Mouse (Mus musculus): ENCODE data around the gene Olfr108. TPM values are rescaled to one million over a fixed set of nuclear protein-coding genes. Genes with fewer than 3 reads are reported as not detected.

Olfr108 gene
- polyA plus RNA-seq (2012) = not detected in 2 replicates

DNA sequence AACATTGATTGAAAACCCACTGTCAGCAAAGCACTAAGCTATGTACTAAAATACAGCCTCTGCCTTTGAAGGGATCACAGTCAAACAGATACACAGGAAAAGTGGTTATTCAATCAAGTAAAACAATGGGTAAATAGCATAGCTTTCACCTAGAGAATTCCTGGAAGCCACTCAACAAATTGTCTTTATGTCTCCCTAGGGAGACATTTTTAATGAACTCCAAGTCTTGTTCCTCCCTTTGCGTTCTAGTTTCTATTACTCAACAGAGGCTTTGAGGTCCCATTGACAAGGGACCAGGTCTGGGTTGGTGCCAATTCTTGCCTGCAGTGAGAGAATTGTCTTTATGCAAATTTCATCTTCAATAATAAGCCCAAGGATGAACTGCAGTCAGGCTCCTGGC, at the start of gene Olfr108:
Olfr108 (plus strand) TSS at position 301 of the 400 bp plus-strand sequence.

DNA sequence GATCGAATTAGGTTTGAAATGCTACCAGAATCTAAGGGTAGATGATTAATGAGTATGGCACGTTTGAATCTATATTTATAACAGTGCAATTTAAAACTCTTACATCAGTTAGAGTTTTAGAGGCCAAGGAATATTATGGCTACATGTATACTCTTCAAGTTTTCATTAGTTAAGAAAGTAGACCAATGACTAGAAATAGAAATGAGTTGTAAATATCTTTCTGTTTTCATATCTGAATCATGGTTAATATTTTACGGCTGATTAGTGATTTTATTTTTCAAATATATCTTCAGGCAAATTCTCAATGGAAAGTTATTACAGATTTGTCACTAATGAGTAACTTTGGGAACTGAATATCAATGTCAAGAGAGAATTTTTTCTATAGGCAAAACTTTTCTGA, 46.4 kb upstream of the Olfr108 start, which contains the start of gene Olfr107:
Olfr107 (plus strand) TSS at position 301 of the 400 bp plus-strand sequence.

DNA sequence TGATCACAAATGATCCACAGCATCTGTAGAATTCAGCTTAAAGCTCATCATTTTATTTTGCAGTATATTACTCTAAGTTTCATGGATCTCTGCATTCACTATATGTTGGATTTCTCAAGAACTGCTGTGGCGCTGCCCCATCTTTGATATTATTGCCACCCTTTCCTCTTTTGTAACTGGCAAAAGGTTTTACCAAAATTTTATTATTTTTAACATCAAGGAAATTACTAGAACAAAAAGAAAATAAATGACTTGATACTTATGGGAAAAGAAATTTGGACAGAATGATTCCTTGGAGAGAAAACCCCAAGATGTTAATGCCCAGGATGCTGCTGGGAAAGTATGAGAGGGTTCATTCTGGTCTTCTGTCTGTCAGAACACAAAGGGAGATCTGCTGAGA, 13.3 kb downstream of the Olfr108 start, which contains the start of gene Olfr109:
Olfr109 (plus strand) TSS at position 301 of the 400 bp plus-strand sequence.

DNA sequence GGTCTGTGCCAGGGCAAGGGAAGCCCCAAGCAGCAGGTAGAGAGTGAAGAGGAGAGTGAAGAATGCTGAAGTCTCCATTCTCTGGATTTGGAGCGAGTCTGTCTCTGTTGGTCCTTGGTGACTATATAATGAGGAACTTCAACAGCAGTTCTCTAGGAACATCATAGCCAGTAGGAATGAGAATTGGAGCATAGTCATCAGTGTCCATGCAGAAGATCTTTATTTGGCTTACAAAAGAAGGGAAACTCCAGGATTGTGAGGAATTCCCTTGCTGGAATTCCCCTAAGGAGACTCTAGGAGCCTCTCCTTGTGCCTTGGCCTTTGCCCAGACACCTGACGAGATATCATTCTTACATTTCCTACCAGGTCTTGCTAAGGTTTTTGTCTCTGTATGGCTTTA, 38.2 kb downstream of the Olfr108 start, which contains the start of gene H2-M2:
H2-M2 (minus strand) TSS at position 101 of the 400 bp plus-strand sequence.

DNA sequence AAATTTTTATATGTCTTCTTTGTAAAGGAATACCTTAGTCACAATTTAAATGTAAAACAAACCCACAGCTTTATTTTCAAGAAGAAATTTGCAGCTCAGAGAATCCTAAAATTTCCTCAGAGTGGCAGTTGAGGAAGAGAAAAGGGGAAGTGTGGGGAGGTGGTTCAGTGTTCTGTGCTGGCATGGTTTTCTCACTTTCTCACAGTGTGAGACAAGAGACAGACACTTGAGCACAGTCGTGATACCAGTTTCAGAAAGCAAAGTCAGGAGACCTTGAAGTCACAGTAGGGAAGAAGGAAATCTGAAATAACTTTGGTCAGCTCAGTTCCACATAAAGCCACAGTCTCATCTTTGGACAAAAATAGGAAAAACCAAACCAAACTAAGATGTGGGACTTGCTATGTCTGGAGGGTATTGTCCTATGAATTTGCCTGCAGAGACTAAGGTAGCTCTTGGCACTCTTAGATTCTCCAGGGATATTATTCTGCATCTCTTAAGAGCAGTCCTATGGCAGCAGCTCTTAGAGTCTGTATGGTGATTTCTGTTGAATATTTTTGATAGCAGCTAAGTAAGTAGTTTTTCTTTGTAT, 46.7 kb downstream of the Olfr108 start, which contains the start of gene Olfr110:
Olfr110 (plus strand) TSS at position 539 of the 589 bp plus-strand sequence.

Other genes with a start within 250 kb of the Olfr108 start
- not detected in 2 replicates for gene Olfr94, start 244.5 kb upstream of the Olfr108 start, polyA plus RNA-seq (2012)
- gene Olfr95, start 232.4 kb upstream of the Olfr108 start, polyA plus RNA-seq (2012) = 0.02 TPM in 1 of 2 replicates, not detected in the other
- not detected in 2 replicates for gene Olfr96, start 225.3 kb upstream of the Olfr108 start, polyA plus RNA-seq (2012)
- not detected in 2 replicates for gene Olfr97, start 208.2 kb upstream of the Olfr108 start, polyA plus RNA-seq (2012)
- not detected in 2 replicates for gene Olfr98, start 181.7 kb upstream of the Olfr108 start, polyA plus RNA-seq (2012)
- 1.8 and 2.2 TPM in 2 replicates for gene H2-M3, start 175.3 kb upstream of the Olfr108 start, polyA plus RNA-seq (2012)
- not detected in 2 replicates for gene Olfr99, start 162.0 kb upstream of the Olfr108 start, polyA plus RNA-seq (2012)
- not detected in 2 replicates for gene Olfr101, start 141.2 kb upstream of the Olfr108 start, polyA plus RNA-seq (2012)
- gene Olfr102, start 128.4 kb upstream of the Olfr108 start, polyA plus RNA-seq (2012) = not detected in 2 replicates
- gene Olfr103, start 105.8 kb upstream of the Olfr108 start, polyA plus RNA-seq (2012) = not detected in 2 replicates
- gene Olfr104-ps, start 85.9 kb upstream of the Olfr108 start, polyA plus RNA-seq (2012) = not detected in 2 replicates
- 0.03 TPM in 1 of 2 replicates, not detected in the other for gene Olfr105-ps, start 66.4 kb upstream of the Olfr108 start, polyA plus RNA-seq (2012)
- not detected in 2 replicates for gene Olfr106-ps, start 55.1 kb upstream of the Olfr108 start, polyA plus RNA-seq (2012)
- gene Olfr107, start 46.3 kb upstream of the Olfr108 start, polyA plus RNA-seq (2012) = not detected in 2 replicates
- not detected in 2 replicates for gene Olfr109, start 13.4 kb downstream of the Olfr108 start, polyA plus RNA-seq (2012)
- gene H2-M2, start 38.1 kb downstream of the Olfr108 start, polyA plus RNA-seq (2012) = not detected in 2 replicates
- not detected in 2 replicates for gene Olfr110, start 47.0 kb downstream of the Olfr108 start, polyA plus RNA-seq (2012)
- gene Olfr111, start 62.5 kb downstream of the Olfr108 start, polyA plus RNA-seq (2012) = not detected in 2 replicates
- not detected in 2 replicates for gene Olfr112, start 124.0 kb downstream of the Olfr108 start, polyA plus RNA-seq (2012)
- not detected in 2 replicates for gene Olfr113, start 132.2 kb downstream of the Olfr108 start, polyA plus RNA-seq (2012)
- not detected in 2 replicates for gene Olfr114, start 147.3 kb downstream of the Olfr108 start, polyA plus RNA-seq (2012)
- gene Olfr115, start 181.6 kb downstream of the Olfr108 start, polyA plus RNA-seq (2012) = not detected in 2 replicates
- not detected in 2 replicates for gene Olfr116, start 181.7 kb downstream of the Olfr108 start, polyA plus RNA-seq (2012)
- not detected in 2 replicates for gene Olfr117, start 218.3 kb downstream of the Olfr108 start, polyA plus RNA-seq (2012)
- not detected in 2 replicates for gene Olfr118, start 221.5 kb downstream of the Olfr108 start, polyA plus RNA-seq (2012)